Mouse (Mus musculus) heart, postnatal 0 days (tissue): ENCODE measurements around the gene Man2c1. TPM values are rescaled to one million over a fixed set of nuclear protein-coding genes. Genes with fewer than 3 reads are reported as not detected.

ENCODE experiments used
- ATAC-seq: fragments of 200-750 bp; cut with Nextera tagmentation; 2 replicates; pipeline ENCODE4 v1.8.0; 2017; ENCODE audit warnings: low read depth, moderate number of reproducible peaks, moderate library complexity; ENCODE audit not compliant: insufficient read depth
- DNase-seq: peaks from one replicate; pipeline ENCODE4 v3.0.0-alpha.2; 2016; ENCODE audit warnings: low spot score
- H3K27ac ChIP-seq: fragments of 300-500 bp; sonication (generic); 2 replicates; pipeline ENCODE4 v1.5.1; 2014; ENCODE audit warnings: low read depth, mild to moderate bottlenecking
- H3K27me3 ChIP-seq: fragments of 300-500 bp; sonication (generic); 2 replicates; pipeline ENCODE4 v1.6.1; 2014; ENCODE audit warnings: low read length, mixed read lengths; ENCODE audit not compliant: control insufficient read depth, insufficient read depth
- H3K36me3 ChIP-seq: fragments of 300-500 bp; sonication (generic); replicated peaks from 2 replicates; pipeline ENCODE4 v1.6.1; 2014; ENCODE audit warnings: low read length, mixed read lengths; ENCODE audit not compliant: control insufficient read depth, insufficient read depth
- H3K4me1 ChIP-seq: fragments of 300-500 bp; sonication (generic); 2 replicates; pipeline ENCODE4 v1.6.1; 2014; ENCODE audit warnings: antibody characterized with exemption; ENCODE audit not compliant: control insufficient read depth, insufficient read depth
- H3K4me2 ChIP-seq: fragments of 300-500 bp; sonication (generic); 2 replicates; pipeline ENCODE4 v1.6.1; 2014; ENCODE audit warnings: low read depth, mild to moderate bottlenecking, low read length, moderate library complexity
- H3K4me3 ChIP-seq: fragments of 300-500 bp; sonication (generic); 2 replicates; pipeline ENCODE4 v1.5.1; 2014; ENCODE audit warnings: low read depth, low read length
- H3K9ac ChIP-seq: fragments of 300-500 bp; sonication (generic); replicated peaks from 2 replicates; pipeline ENCODE4 v1.6.1; 2014; ENCODE audit warnings: low read depth, low read length, mixed read lengths
- H3K9me3 ChIP-seq: fragments of 300-500 bp; sonication (generic); replicated peaks from 2 replicates; pipeline ENCODE4 v1.6.1; 2016; ENCODE audit warnings: low read length; ENCODE audit not compliant: control insufficient read depth
- CTCF ChIP-seq: IDR thresholded peaks from 2 replicates; pipeline ENCODE4 v1.5.1; 2016; ENCODE audit warnings: antibody characterized with exemption, control low read depth, low read depth
- EP300 ChIP-seq: IDR thresholded peaks from 2 replicates; pipeline ENCODE4 v1.6.1; 2016; ENCODE audit warnings: antibody characterized with exemption, low read depth
- WGBS: fragments of 180-500 bp; shearing (Covaris S2); extraction: QIAGEN DNeasy Blood & Tissue Kit; methylation state at CpG from one replicate; pipeline ENCODE4 v1.1.7; 2014; 5-methylcytosine and 5-hydroxymethylcytosine counted together
- polyA plus RNA-seq: library from polyadenylated mRNA; unstranded; fragments of >200 nt; fragmentation: Nextera tagmentation; extraction: Ambion mirVana; gene quantifications from 2 replicates; pipeline ENCODE4 v1.2.1, GENCODE M21; 2015
- total RNA-seq: library from RNA; depleted of rRNA; stranded (reverse); fragments of >200 nt; gene quantifications from 2 replicates; pipeline ENCODE4 v1.2.3, GENCODE M21; 2014; ENCODE audit warnings: low replicate concordance; rRNA removed

The Man2c1 gene
- total RNA-seq (106 and 138 TPM in 2 replicates), polyA plus RNA-seq (31.8 and 35.6 TPM in 2 replicates)

- peaks cover 45% of the 10 kb centered on the region for H3K36me3 ChIP-seq
These were observed at the start of gene Man2c1 for GRCm38 (mm10) chr9:57130577-57131433. Gene Man2c1 (plus strand): TSS chr9:57130690.

GRCm38 (mm10) chr9:57082236-57082635, 48.3 kb upstream of the Man2c1 start:
- H3K36me3 ChIP-seq: peaks cover 20% of the 10 kb centered on the region; the same call in 1 of the 2 replicates
- H3K4me1 ChIP-seq: no peaks in the 10 kb centered on the region
- ATAC-seq: no peak
- no peak overlapping the region for H3K27ac ChIP-seq
- no peak overlapping the region for H3K9ac ChIP-seq
- no peaks in the 10 kb centered on the region for H3K27me3 ChIP-seq
- no peaks in the 10 kb centered on the region for H3K9me3 ChIP-seq
- no peak overlapping the region for H3K4me2 ChIP-seq
- DNase-seq: no peak
- no peak overlapping the region for H3K4me3 ChIP-seq
- TF ChIP-seq EP300 (no peak), CTCF (no peak)
- WGBS: 74% methylated on average over 3 of the region's 3 CpGs

More at GRCm38 (mm10) chr9:57130577-57131433, at the start of gene Man2c1:
- ATAC-seq (peak; percentile 91), DNase-seq (peak; percentile 95)
- Histone ChIP-seq H3K9ac (peak within 1 kb of the TSS; percentile 69), H3K27ac (peak within 1 kb of the TSS; percentile 94), H3K27me3 (no peaks in the 10 kb centered on the region), H3K9me3 (no peaks in the 10 kb centered on the region), H3K4me3 (peak within 1 kb of the TSS; percentile 72), H3K4me2 (peak within 1 kb of the TSS; percentile 72), H3K4me1 (peaks cover 9% of the 10 kb centered on the region)
- TF ChIP-seq CTCF (peak; percentile 79), EP300 (no peak)
- WGBS: under 1% methylated on average over 58 of the region's 58 CpGs

GRCm38 (mm10) chr9:57117261-57117755, 13.2 kb upstream of the Man2c1 start:
- Histone ChIP-seq H3K27ac (no peak overlapping the region), H3K9me3 (no peaks in the 10 kb centered on the region), H3K4me3 (no peak overlapping the region), H3K4me1 (no peaks in the 10 kb centered on the region), H3K4me2 (no peak overlapping the region), H3K36me3 (peaks cover 81% of the 10 kb centered on the region), H3K27me3 (no peaks in the 10 kb centered on the region), H3K9ac (no peak overlapping the region)
- ATAC-seq: no peak
- TF ChIP-seq EP300 (no peak), CTCF (no peak)
- WGBS: 89% methylated on average over 13 of the region's 13 CpGs
- DNase-seq: no peak

GRCm38 (mm10) chr9:57129641-57130040, 849 bp upstream of the Man2c1 start:
- no peaks in the 10 kb centered on the region for H3K9me3 ChIP-seq
- peaks cover 9% of the 10 kb centered on the region for H3K4me1 ChIP-seq
- H3K9ac ChIP-seq: no peak overlapping the region
- H3K4me3 ChIP-seq: no peak overlapping the region
- TF ChIP-seq CTCF: no peak
- no peak for TF ChIP-seq EP300
- H3K4me2 ChIP-seq: peak overlapping the region; percentile 72
- ATAC-seq: no peak
- H3K36me3 ChIP-seq: peaks cover 45% of the 10 kb centered on the region
- no peaks in the 10 kb centered on the region for H3K27me3 ChIP-seq
- no peak overlapping the region for H3K27ac ChIP-seq
- DNase-seq: no peak

GRCm38 (mm10) chr9:57137246-57137645, 6.8 kb downstream of the Man2c1 start:
- no peak for TF ChIP-seq CTCF
- no peak for TF ChIP-seq EP300
- no peak for DNase-seq
- Histone ChIP-seq H3K36me3 (peaks cover 79% of the 10 kb centered on the region), H3K4me2 (no peak overlapping the region), H3K4me3 (no peak overlapping the region), H3K27ac (no peak overlapping the region), H3K9ac (no peak overlapping the region), H3K9me3 (no peaks in the 10 kb centered on the region), H3K4me1 (no peaks in the 10 kb centered on the region), H3K27me3 (no peaks in the 10 kb centered on the region)
- 81% methylated on average over 6 of the region's 6 CpGs for WGBS
- ATAC-seq: no peak
